Mouse (Mus musculus) G1E (cell line): ENCODE measurements around the gene Aplf. TPM values are rescaled to one million over a fixed set of nuclear protein-coding genes. Genes with fewer than 3 reads are reported as not detected.

Experiments used
- ATAC-seq: 2 replicates; pipeline ENCODE4 v1.8.0; 2016; ENCODE audit warnings: mild to moderate bottlenecking; ENCODE audit not compliant: insufficient number of reproducible peaks, poor library complexity, low FRiP score, severe bottlenecking; ENCODE audit errors: extremely low read depth
- DNase-seq: peaks from one replicate; pipeline ENCODE4 v3.0.0; 2012; ENCODE audit warnings: low spot score
- H3K27me3 ChIP-seq: 2 replicates; pipeline ENCODE4 v1.6.1; 2012; ENCODE audit warnings: mild to moderate bottlenecking, low read length, inconsistent platforms; ENCODE audit not compliant: insufficient read depth
- H3K36me3 ChIP-seq: replicated peaks from 2 replicates; pipeline ENCODE3; 2012; ENCODE audit warnings: mild to moderate bottlenecking, inconsistent platforms
- H3K4me1 ChIP-seq: 2 replicates; pipeline ENCODE4 v1.6.1; 2012; ENCODE audit warnings: low read depth, low read length, inconsistent platforms, mixed read lengths; ENCODE audit not compliant: insufficient read depth
- H3K4me3 ChIP-seq: 2 replicates; pipeline ENCODE4 v1.5.1; 2012; ENCODE audit warnings: low read depth, mild to moderate bottlenecking, inconsistent platforms, low read length, moderate library complexity, mixed read lengths
- H3K9me3 ChIP-seq: replicated peaks from 2 replicates; pipeline ENCODE4 v1.6.1; 2012; ENCODE audit warnings: inconsistent platforms
- CTCF ChIP-seq: IDR thresholded peaks from 2 replicates; pipeline ENCODE4 v1.5.1; 2012; ENCODE audit warnings: low read depth, low read length, inconsistent platforms, mixed read lengths
- GATA1 ChIP-seq: IDR thresholded peaks from 2 replicates; pipeline ENCODE4 v1.6.1; 2012; ENCODE audit warnings: borderline replicate concordance, low read length, inconsistent platforms, mixed read lengths
- GATA2 ChIP-seq: IDR thresholded peaks from 2 replicates; pipeline ENCODE4 v1.6.1; 2012; ENCODE audit warnings: low read depth, low read length, inconsistent platforms, borderline replicate concordance
- POLR2AphosphoS5 ChIP-seq: IDR thresholded peaks from 2 replicates; pipeline ENCODE4 v1.6.1; 2012; ENCODE audit warnings: low read depth, low read length, inconsistent platforms; ENCODE audit not compliant: insufficient replicate concordance
- TAL1 ChIP-seq: conservative IDR thresholded peaks from 2 replicates; pipeline ENCODE4 v1.6.1; 2012; ENCODE audit warnings: low read depth, low read length, inconsistent platforms, mixed read lengths
- polyA plus RNA-seq: library from polyadenylated mRNA; stranded (reverse); fragments of >175 nt; gene quantifications from 2 replicates; pipeline ENCODE4 v1.2.3, GENCODE M21; 2012
- total RNA-seq, 2 experiments: library from RNA; stranded (forward) in 1 of 2; stranded (reverse) in 1 of 2; fragments of 200-1000 nt in 1 of 2; fragments of >200 nt in 1 of 2; fragmentation: Nextera tagmentation in 1 of 2; gene quantifications; 2 replicates each; pipeline ENCODE4 v1.2.3; 2014 to 2017

The Aplf gene
- total and polyA plus RNA-seq, 3 experiments = 23.0 to 111 (median 81.7) TPM

GRCm38 (mm10) chr6:87615696-87616083 lies 56.3 kb downstream of the Aplf start:
- DNase-seq = no peak
- ATAC-seq = no peak
- no peaks in the 10 kb centered on the region for H3K36me3 ChIP-seq
- TF ChIP-seq POLR2AphosphoS5 = no peak
- TF ChIP-seq GATA1 = no peak
- no peak for TF ChIP-seq GATA2
- no peak for TF ChIP-seq TAL1
- TF ChIP-seq CTCF = no peak
- H3K4me1 ChIP-seq = peaks cover 14% of the 10 kb centered on the region
- H3K9me3 ChIP-seq = no peaks in the 10 kb centered on the region
- peaks cover 2% of the 10 kb centered on the region; the same call in 1 of the 2 replicates for H3K27me3 ChIP-seq
- no peak overlapping the region for H3K4me3 ChIP-seq

- no peak for ATAC-seq
- Histone ChIP-seq H3K4me3 (no peak overlapping the region), H3K36me3 (no peaks in the 10 kb centered on the region), H3K9me3 (no peaks in the 10 kb centered on the region), H3K4me1 (peaks cover 17% of the 10 kb centered on the region), H3K27me3 (peaks cover 2% of the 10 kb centered on the region; the same call in 1 of the 2 replicates)
- TF ChIP-seq GATA1 (no peak), CTCF (peak; percentile 62)
- peak; percentile 41 for DNase-seq
These were observed 56.9 kb downstream of the Aplf start for GRCm38 (mm10) chr6:87614794-87615695.

- DNase-seq = no peak
- peaks cover 8% of the 10 kb centered on the region for H3K4me1 ChIP-seq
- H3K4me3 ChIP-seq = no peak overlapping the region
- no peaks in the 10 kb centered on the region for H3K36me3 ChIP-seq
- no peak for TF ChIP-seq GATA1
- no peak for TF ChIP-seq TAL1
- TF ChIP-seq GATA2 = no peak
- no peak for TF ChIP-seq CTCF
- no peak for TF ChIP-seq POLR2AphosphoS5
- no peaks in the 10 kb centered on the region for H3K9me3 ChIP-seq
- ATAC-seq = no peak
- peaks cover 39% of the 10 kb centered on the region for H3K27me3 ChIP-seq
These were observed 72.2 kb downstream of the Aplf start for GRCm38 (mm10) chr6:87599825-87600224.

- H3K9me3 ChIP-seq = no peaks in the 10 kb centered on the region
- DNase-seq (no peak), ATAC-seq (no peak)
- H3K4me1 ChIP-seq = peaks cover 10% of the 10 kb centered on the region
- no peaks in the 10 kb centered on the region for H3K36me3 ChIP-seq
- H3K27me3 ChIP-seq = peaks cover 35% of the 10 kb centered on the region
- no peak overlapping the region for H3K4me3 ChIP-seq
- TF ChIP-seq GATA2 (no peak), TAL1 (no peak), GATA1 (no peak), CTCF (no peak), POLR2AphosphoS5 (no peak)
These were observed 74.7 kb downstream of the Aplf start for GRCm38 (mm10) chr6:87597116-87597833.

GRCm38 (mm10) chr6:87594188-87594587 lies 77.8 kb downstream of the Aplf start:
- no peak for ATAC-seq
- DNase-seq = no peak

More at GRCm38 (mm10) chr6:87594188-87594587, 77.8 kb downstream of the Aplf start:
- no peaks in the 10 kb centered on the region for H3K9me3 ChIP-seq
- no peak overlapping the region for H3K4me3 ChIP-seq
- TF ChIP-seq POLR2AphosphoS5 (no peak), GATA1 (no peak), GATA2 (no peak), TAL1 (no peak), CTCF (no peak)
- H3K27me3 ChIP-seq = peaks cover 49% of the 10 kb centered on the region
- H3K36me3 ChIP-seq = no peaks in the 10 kb centered on the region
- peaks cover 32% of the 10 kb centered on the region for H3K4me1 ChIP-seq
